9 mouse cellular contexts compared by ENCODE assay signal in genomic region chr1:34664816-34665511, GRCm38 (mm10).
A peak's percentile ranks its signal among the peaks of the same experiment; 100 is the strongest.
DNase-seq lines count a peak whose midpoint lies in the region; ATAC-seq and TF ChIP-seq lines count a peak whose summit lies in the region.
"Had no signal": no experiment of that assay in that cellular context is flagged by ENCODE, and none has a peak within 500 bp of the region (broad histone marks: within the 10 kb centered on the region; RNA-seq: fewer than 3 reads in every experiment).

No protein-coding gene starts in this region.

- intact Hi-C loops in heart, postnatal 25 days (cut with DNase I): no loop called here

- no peak overlapping the region for H3K9ac ChIP-seq in heart, embryonic 16.5 days (ENCODE audit: low read length)
- H3K9ac ChIP-seq in neural tube, embryonic 11.5 days (ENCODE audit: low read length): no peak overlapping the region
- H3K9ac ChIP-seq: liver, embryonic 14.5 days had no signal

- H3K9me3 ChIP-seq in heart, embryonic 16.5 days (replicated peaks; ENCODE audit: control insufficient read depth, low read length): no peaks in the 10 kb centered on the region
- no peaks in the 10 kb centered on the region for H3K9me3 ChIP-seq in neural tube, embryonic 11.5 days (ENCODE audit: control insufficient read depth, low read length)

- no peaks in the 10 kb centered on the region for H3K36me3 ChIP-seq in heart, embryonic 16.5 days (ENCODE audit: control insufficient read depth, insufficient read depth)
- H3K36me3 ChIP-seq in neural tube, embryonic 11.5 days (ENCODE audit: control insufficient read depth, insufficient read depth, low read length): no peaks in the 10 kb centered on the region

- peaks cover 4% of the 10 kb centered on the region; the same call in 1 of the 2 replicates for H3K4me1 ChIP-seq in heart, embryonic 16.5 days (ENCODE audit: control insufficient read depth, insufficient read depth, low read length)
- H3K4me1 ChIP-seq in neural tube, embryonic 11.5 days (ENCODE audit: control insufficient read depth, insufficient read depth, low read length): peaks cover 5% of the 10 kb centered on the region

- DNase-seq in heart, postnatal 25 days (ENCODE audit: low spot score): no peak
- peak; percentile 32 for DNase-seq in brain, adult 2 months (ENCODE audit: low read depth, low spot score)
- DNase-seq in layer of hippocampus, adult 2 months (ENCODE audit: low spot score in 2 of 2): peak; percentile 55 to 56
- peak; percentile 73 for DNase-seq in neural tube, embryonic 11.5 days (ENCODE audit: low spot score)
- DNase-seq in spleen, adult 18-20 months: no peak
- no peak for DNase-seq in thymus, postnatal 10 days (ENCODE audit: low spot score in 2 of 2)
- no peak for DNase-seq in heart, adult 11 months

- peak; percentile 85 for ATAC-seq in heart, embryonic 16.5 days (replicated peaks; ENCODE audit: extremely low read depth, insufficient read depth, low FRiP score)
- ATAC-seq in neural tube, embryonic 11.5 days (ENCODE audit: insufficient read depth, low FRiP score, low TSS enrichment): peak; percentile 76

- no peak overlapping the region for H3K4me3 ChIP-seq in heart, embryonic 16.5 days (ENCODE audit: low read length)
- no peak overlapping the region for H3K4me3 ChIP-seq in layer of hippocampus, adult 2 months
- no peak overlapping the region for H3K4me3 ChIP-seq in neural tube, embryonic 11.5 days (ENCODE audit: low read depth, low read length)

- TF ChIP-seq CTCF in layer of hippocampus, adult 2 months (conservative IDR thresholded peaks at IDR 0.05): peak; percentile 51

- no peak overlapping the region for H3K4me2 ChIP-seq in heart, embryonic 16.5 days (ENCODE audit: low read depth, low read length)
- H3K4me2 ChIP-seq in neural tube, embryonic 11.5 days (ENCODE audit: low read depth): no peak overlapping the region

- peak overlapping the region; percentile 35 for H3K27ac ChIP-seq in heart, embryonic 16.5 days (ENCODE audit: low read length)
- peak overlapping the region; percentile 83 for H3K27ac ChIP-seq in layer of hippocampus, adult 2 months
- peak overlapping the region; percentile 90 for H3K27ac ChIP-seq in neural tube, embryonic 11.5 days (ENCODE audit: low read depth, low read length)
- H3K27ac ChIP-seq: liver, embryonic 14.5 days had no signal

- H3K27me3 ChIP-seq in heart, embryonic 16.5 days (ENCODE audit: control insufficient read depth, insufficient read depth, low read length): no peaks in the 10 kb centered on the region
- no peaks in the 10 kb centered on the region for H3K27me3 ChIP-seq in neural tube, embryonic 11.5 days (ENCODE audit: control insufficient read depth, insufficient read depth, low read length)

- 69% methylated on average over 11 of the region's 11 CpGs for WGBS in heart, embryonic 16.5 days
- WGBS in neural tube, embryonic 11.5 days: 67% methylated on average over 11 of the region's 11 CpGs

Comparison
In these comparisons a context has a peak if more than half of its experiments do, and no peak if none do; other contexts are left out.
1. H3K27ac ChIP-seq: peak in every context shown above with its lines; median percentile 90 in neural tube, embryonic 11.5 days; 83 in layer of hippocampus, adult 2 months; 35 in heart, embryonic 16.5 days.
2. DNase-seq: peak in brain, adult 2 months (single experiment), layer of hippocampus, adult 2 months (2 of 2) and neural tube, embryonic 11.5 days (single experiment); none in heart, postnatal 25 days (single experiment), spleen, adult 18-20 months (0 of 2), thymus, postnatal 10 days (0 of 2) and heart, adult 11 months (single experiment).